Mouse (Mus musculus): Measurements from ENCODE around the gene Cacna2d2. TPM values are rescaled to one million over a fixed set of nuclear protein-coding genes. Genes with fewer than 3 reads are reported as not detected.

Cacna2d2 gene
- polyA plus RNA-seq, 1 experiment: 0.48 TPM

GRCm38 (mm10) chr9:107538711-107539110, 139.3 kb downstream of the Cacna2d2 start:
- DNase-seq: no peak
- Histone ChIP-seq H3K4me3 (ENCODE audit: insufficient read depth, low read depth, low read length) (no peak overlapping the region), H3K27ac (ENCODE audit: insufficient read depth, low read depth, low read length) (no peak overlapping the region), H3K4me1 (ENCODE audit: control insufficient read depth, insufficient read depth, low read length) (peaks cover 17% of the 10 kb centered on the region; the same call in 1 of the 2 replicates), H3K36me3 (ENCODE audit: control insufficient read depth, insufficient read depth, low read length) (0 out of 2 replicates have a peak, but pooled peaks cover 2% of the 10 kb centered on the region), H3K27me3 (replicated peaks; ENCODE audit: control insufficient read depth, insufficient read depth, low read length) (no peaks in the 10 kb centered on the region)
- WGBS: 96% methylated on average over 3 of the region's 3 CpGs
- no peak for TF ChIP-seq POLR2A (IDR thresholded peaks at IDR 0.05; ENCODE audit: low read depth, low read length)
- no peak for TF ChIP-seq CTCF (conservative IDR thresholded peaks at IDR 0.05; ENCODE audit: insufficient read depth, insufficient read length, low read depth, low read length)

GRCm38 (mm10) chr9:107539940-107540339, 140.5 kb downstream of the Cacna2d2 start:
- H3K4me3 ChIP-seq (ENCODE audit: insufficient read depth, low read depth, low read length): no peak overlapping the region
- WGBS: 94% methylated on average over 8 of the region's 8 CpGs
- H3K4me1 ChIP-seq (ENCODE audit: control insufficient read depth, insufficient read depth, low read length): peaks cover 17% of the 10 kb centered on the region; the same call in 1 of the 2 replicates
- H3K27me3 ChIP-seq (replicated peaks; ENCODE audit: control insufficient read depth, insufficient read depth, low read length): no peaks in the 10 kb centered on the region
- H3K27ac ChIP-seq (ENCODE audit: insufficient read depth, low read depth, low read length): no peak overlapping the region
- DNase-seq: no peak
- TF ChIP-seq POLR2A (IDR thresholded peaks at IDR 0.05; ENCODE audit: low read depth, low read length) (no peak), CTCF (conservative IDR thresholded peaks at IDR 0.05; ENCODE audit: insufficient read depth, insufficient read length, low read depth, low read length) (no peak)
- 0 out of 2 replicates have a peak, but pooled peaks cover 2% of the 10 kb centered on the region for H3K36me3 ChIP-seq (ENCODE audit: control insufficient read depth, insufficient read depth, low read length)

- no peaks in the 10 kb centered on the region for H3K27me3 ChIP-seq (replicated peaks; ENCODE audit: control insufficient read depth, insufficient read depth, low read length)
- peak; percentile 56 for DNase-seq
- 0 out of 2 replicates have a peak, but pooled peaks cover 2% of the 10 kb centered on the region for H3K36me3 ChIP-seq (ENCODE audit: control insufficient read depth, insufficient read depth, low read length)
- peaks cover 17% of the 10 kb centered on the region; the same call in 1 of the 2 replicates for H3K4me1 ChIP-seq (ENCODE audit: control insufficient read depth, insufficient read depth, low read length)
- 43% methylated on average over 4 of the region's 4 CpGs for WGBS
- H3K27ac ChIP-seq (ENCODE audit: insufficient read depth, low read depth, low read length): no peak overlapping the region
- TF ChIP-seq CTCF (conservative IDR thresholded peaks at IDR 0.05; ENCODE audit: insufficient read depth, insufficient read length, low read depth, low read length) (no peak), POLR2A (IDR thresholded peaks at IDR 0.05; ENCODE audit: low read depth, low read length) (no peak)
- H3K4me3 ChIP-seq (ENCODE audit: insufficient read depth, low read depth, low read length): no peak overlapping the region
Observed at GRCm38 (mm10) chr9:107540420-107540819, 141.0 kb downstream of the Cacna2d2 start.

- Histone ChIP-seq H3K27ac (ENCODE audit: insufficient read depth, low read depth, low read length) (no peak overlapping the region), H3K27me3 (replicated peaks; ENCODE audit: control insufficient read depth, insufficient read depth, low read length) (no peaks in the 10 kb centered on the region), H3K4me1 (ENCODE audit: control insufficient read depth, insufficient read depth, low read length) (peaks cover 12% of the 10 kb centered on the region; the same call in 1 of the 2 replicates), H3K36me3 (ENCODE audit: control insufficient read depth, insufficient read depth, low read length) (0 out of 2 replicates have a peak, but pooled peaks cover 2% of the 10 kb centered on the region), H3K4me3 (ENCODE audit: insufficient read depth, low read depth, low read length) (peak overlapping the region; percentile 71; the same call in 1 of the 2 replicates)
- DNase-seq: no peak
- TF ChIP-seq CTCF (conservative IDR thresholded peaks at IDR 0.05; ENCODE audit: insufficient read depth, insufficient read length, low read depth, low read length) (no peak), POLR2A (IDR thresholded peaks at IDR 0.05; ENCODE audit: low read depth, low read length) (no peak)
- WGBS: 20% methylated on average over 10 of the region's 10 CpGs
Observed at GRCm38 (mm10) chr9:107541005-107541404, 141.6 kb downstream of the Cacna2d2 start.

- Histone ChIP-seq H3K27ac (ENCODE audit: insufficient read depth, low read depth, low read length) (peak within 1 kb of the TSS; percentile 85), H3K27me3 (replicated peaks; ENCODE audit: control insufficient read depth, insufficient read depth, low read length) (no peaks in the 10 kb centered on the region), H3K4me1 (ENCODE audit: control insufficient read depth, insufficient read depth, low read length) (peaks cover 5% of the 10 kb centered on the region; the same call in 1 of the 2 replicates), H3K36me3 (ENCODE audit: control insufficient read depth, insufficient read depth, low read length) (0 out of 2 replicates have a peak, but pooled peaks cover 2% of the 10 kb centered on the region), H3K4me3 (ENCODE audit: insufficient read depth, low read depth, low read length) (peak within 1 kb of the TSS; percentile 71)
- under 1% methylated on average over 46 of the region's 46 CpGs for WGBS
- TF ChIP-seq CTCF (conservative IDR thresholded peaks at IDR 0.05; ENCODE audit: insufficient read depth, insufficient read length, low read depth, low read length): no peak
- TF ChIP-seq POLR2A (IDR thresholded peaks at IDR 0.05; ENCODE audit: low read depth, low read length): no peak
- peak; percentile 97 for DNase-seq
Observed at GRCm38 (mm10) chr9:107541474-107542351, 142.3 kb downstream of the Cacna2d2 start, which contains the start of the genes Cyb561d2 and Nprl2. Gene Cyb561d2 (minus strand): TSS chr9:107542193. Gene Nprl2 (plus strand): TSS chr9:107542226.

- WGBS: 0% methylated on average over 11 of the region's 11 CpGs
Observed at GRCm38 (mm10) chr9:107542352-107542686, 142.9 kb downstream of the Cacna2d2 start.

GRCm38 (mm10) chr9:107542721-107543120, 143.3 kb downstream of the Cacna2d2 start:
- WGBS: 23% methylated on average over 8 of the region's 8 CpGs
- no peak for DNase-seq

More at GRCm38 (mm10) chr9:107542352-107542686, 142.9 kb downstream of the Cacna2d2 start:
- no peak for DNase-seq
- Histone ChIP-seq H3K36me3 (ENCODE audit: control insufficient read depth, insufficient read depth, low read length) (0 out of 2 replicates have a peak, but pooled peaks cover 2% of the 10 kb centered on the region), H3K4me3 (ENCODE audit: insufficient read depth, low read depth, low read length) (peak overlapping the region; percentile 71), H3K27ac (ENCODE audit: insufficient read depth, low read depth, low read length) (peak overlapping the region; percentile 61), H3K27me3 (replicated peaks; ENCODE audit: control insufficient read depth, insufficient read depth, low read length) (no peaks in the 10 kb centered on the region), H3K4me1 (ENCODE audit: control insufficient read depth, insufficient read depth, low read length) (peaks cover 7% of the 10 kb centered on the region; the same call in 1 of the 2 replicates)
- no peak for TF ChIP-seq POLR2A (IDR thresholded peaks at IDR 0.05; ENCODE audit: low read depth, low read length)
- TF ChIP-seq CTCF (conservative IDR thresholded peaks at IDR 0.05; ENCODE audit: insufficient read depth, insufficient read length, low read depth, low read length): no peak

More at GRCm38 (mm10) chr9:107542721-107543120, 143.3 kb downstream of the Cacna2d2 start:
- H3K4me1 ChIP-seq (ENCODE audit: control insufficient read depth, insufficient read depth, low read length): peaks cover 10% of the 10 kb centered on the region; the same call in 1 of the 2 replicates
- H3K36me3 ChIP-seq (ENCODE audit: control insufficient read depth, insufficient read depth, low read length): 0 out of 2 replicates have a peak, but pooled peaks cover 2% of the 10 kb centered on the region
- peak overlapping the region; percentile 71 for H3K4me3 ChIP-seq (ENCODE audit: insufficient read depth, low read depth, low read length)
- no peak overlapping the region for H3K27ac ChIP-seq (ENCODE audit: insufficient read depth, low read depth, low read length)
- no peak for TF ChIP-seq CTCF (conservative IDR thresholded peaks at IDR 0.05; ENCODE audit: insufficient read depth, insufficient read length, low read depth, low read length)
- no peak for TF ChIP-seq POLR2A (IDR thresholded peaks at IDR 0.05; ENCODE audit: low read depth, low read length)
- no peaks in the 10 kb centered on the region for H3K27me3 ChIP-seq (replicated peaks; ENCODE audit: control insufficient read depth, insufficient read depth, low read length)

Measured in kidney, adult 2 months (tissue).